Mouse (Mus musculus) adrenal gland, postnatal 14 days (tissue): ENCODE results near the gene Cep97. TPM values are rescaled to one million over a fixed set of nuclear protein-coding genes. Genes with fewer than 3 reads are reported as not detected.
"Not testable (repeated sequence)": the region's sequence is repeated elsewhere in the genome, so short reads cannot be mapped to it uniquely, and the experiment has no call there.

Experiments used
- DNase-seq: peaks from one replicate; pipeline ENCODE4 v3.0.0; 2021; ENCODE audit warnings: mixed read lengths
- long read RNA-seq, 2 experiments: library from polyadenylated mRNA; stranded (forward); transcript quantifications; one replicate each; pipeline ENCODE4 v2.0.0; 2021
- total RNA-seq: library from RNA; stranded (reverse); gene quantifications from 2 replicates; pipeline ENCODE4 v1.2.3, GENCODE M21; 2021

Cep97 gene
- total RNA-seq: 8.4 and 11.1 TPM in 2 replicates
- long read RNA-seq, experiment 1, full-length matches to known transcripts: 9 of 10 reads
- long read RNA-seq, experiment 1, partial matches to known transcripts: 1 of 10 reads
- long read RNA-seq, experiment 1, other reads (novel, unspliced or antisense): 0 of 10 reads
- long read RNA-seq, experiment 2, full-length matches to known transcripts: 1 of 3 reads
- long read RNA-seq, experiment 2, partial matches to known transcripts: 0 of 3 reads
- long read RNA-seq, experiment 2, other reads (novel, unspliced or antisense): 2 of 3 reads

GRCm38 (mm10) chr16:55934453-55935037 is at the start of gene Cep97:
TSS of gene Cep97 (minus strand) at chr16:55934855.
- DNase-seq: peak; percentile 92

GRCm38 (mm10) chr16:55974903-55975285 is 40.2 kb upstream of the Cep97 start:
- peak; percentile 67 for DNase-seq

- DNase-seq: peak; percentile 97
Measured at GRCm38 (mm10) chr16:55974256-55974902, 39.7 kb upstream of the Cep97 start.

GRCm38 (mm10) chr16:55973431-55974255 is 39.0 kb upstream of the Cep97 start, which contains the start of gene Zbtb11:
TSS of gene Zbtb11 (plus strand) at chr16:55973883.
- DNase-seq: peak; percentile 100

GRCm38 (mm10) chr16:55972626-55973201 is 38.1 kb upstream of the Cep97 start:
- DNase-seq: no peak

- DNase-seq: no peak
Measured at GRCm38 (mm10) chr16:55971735-55972615, 37.3 kb upstream of the Cep97 start.

- DNase-seq: no peak
Measured at GRCm38 (mm10) chr16:55970416-55970815, 35.8 kb upstream of the Cep97 start.

GRCm38 (mm10) chr16:55969147-55969546 is 34.5 kb upstream of the Cep97 start:
- peak; percentile 76 for DNase-seq

- DNase-seq: no peak
Measured at GRCm38 (mm10) chr16:55967221-55967620, 32.6 kb upstream of the Cep97 start.

GRCm38 (mm10) chr16:55966212-55966871 is 31.7 kb upstream of the Cep97 start, which contains the start of gene Rpl24:
TSS of gene Rpl24 (plus strand) at chr16:55966275.
- DNase-seq: peak; percentile 97

- DNase-seq: peak; percentile 64
Measured at GRCm38 (mm10) chr16:55964126-55964949, 29.7 kb upstream of the Cep97 start.

GRCm38 (mm10) chr16:55963068-55963467 is 28.4 kb upstream of the Cep97 start:
- DNase-seq: not testable (repeated sequence)

- not testable (repeated sequence) for DNase-seq
Measured at GRCm38 (mm10) chr16:55954196-55954595, 19.5 kb upstream of the Cep97 start.

- DNase-seq: no peak
Measured at GRCm38 (mm10) chr16:55952771-55953170, 18.1 kb upstream of the Cep97 start.

GRCm38 (mm10) chr16:55951679-55952327 is 17.1 kb upstream of the Cep97 start:
- no peak for DNase-seq

GRCm38 (mm10) chr16:55950946-55951678 is 16.5 kb upstream of the Cep97 start:
- peak; percentile 85 for DNase-seq

- DNase-seq: no peak
Measured at GRCm38 (mm10) chr16:55950462-55950861, 15.8 kb upstream of the Cep97 start.

- DNase-seq: peak; percentile 63
Measured at GRCm38 (mm10) chr16:55948963-55949362, 14.3 kb upstream of the Cep97 start.
